Mouse (Mus musculus) testis, adult 10 weeks (tissue): ENCODE measurements around the gene Olfr390. TPM values are rescaled to one million over a fixed set of nuclear protein-coding genes. Genes with fewer than 3 reads are reported as not detected.

ENCODE experiments used
- polyA plus RNA-seq: library from polyadenylated mRNA; stranded (reverse); fragments of 350-450 nt; fragmentation: Illumina TruSeq; extraction: RNeasy Lipid Tissue Mini Kit (QIAGEN cat#74804); gene quantifications from one replicate; pipeline ENCODE4 v1.2.3, GENCODE M21; 2014; ENCODE audit warnings: low read depth, low replicate concordance

Olfr390 gene
- polyA plus RNA-seq = 0.18 TPM

GRCm38 (mm10) chr11:73782664-73783063 lies at the start of gene Olfr390:
TSS of gene Olfr390 (plus strand) at chr11:73782964.

DNA sequence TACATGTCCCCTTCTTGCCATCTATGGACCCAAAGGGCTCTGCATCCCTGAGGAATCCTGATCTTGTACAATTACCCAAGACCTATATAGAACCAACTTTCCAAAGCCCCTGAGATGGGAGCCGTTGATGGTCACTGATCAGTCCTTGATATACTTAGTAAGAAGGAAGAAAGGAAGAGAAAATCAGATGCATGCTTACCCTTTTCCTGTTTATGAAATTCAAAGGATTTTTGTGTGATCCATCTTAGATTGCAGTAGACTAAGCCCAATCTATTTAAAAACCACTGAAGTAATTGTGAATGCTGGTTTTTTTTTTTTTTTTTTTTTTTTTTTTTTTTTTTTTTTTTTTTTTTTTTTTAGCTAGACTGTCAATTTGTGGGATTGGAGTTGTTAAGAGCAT lies 2.2 kb upstream of the Olfr390 start, which contains the start of gene Olfr389:
Gene Olfr389, minus strand, starts transcription at position 101 of the 400 bp plus-strand sequence.

DNA sequence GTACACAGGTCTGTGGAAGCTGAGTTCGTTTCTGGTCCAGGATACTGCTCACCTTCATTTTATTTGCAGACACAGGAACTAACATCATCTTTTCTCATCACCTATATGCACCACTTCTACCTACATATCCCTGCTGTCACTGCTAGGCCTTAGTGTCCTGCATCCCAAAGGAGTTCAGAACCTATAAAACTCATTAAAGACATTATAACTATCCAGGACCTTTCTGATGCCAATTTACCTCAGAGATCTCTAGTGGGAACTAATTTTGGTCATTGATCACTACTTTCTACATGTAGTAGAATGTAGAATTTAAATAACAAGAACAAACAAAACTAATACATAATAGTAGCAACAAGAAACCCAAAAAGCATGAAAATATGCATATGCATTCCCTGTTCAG lies 20.2 kb downstream of the Olfr390 start, which contains the start of gene Olfr391-ps:
Gene Olfr391-ps, minus strand, starts transcription at position 101 of the 400 bp plus-strand sequence.

GRCm38 (mm10) chr11:73816949-73817348 lies 34.2 kb downstream of the Olfr390 start, which contains the start of gene Olfr392:
TSS of gene Olfr392 (minus strand) at chr11:73817049.

Other genes starting within 250 kb of the Olfr390 start
- gene Olfr385, start 190.0 kb upstream of the Olfr390 start, polyA plus RNA-seq = not detected
- not detected for gene Olfr384, start 184.4 kb upstream of the Olfr390 start, polyA plus RNA-seq
- gene Zfp735, start 94.2 kb upstream of the Olfr390 start, polyA plus RNA-seq = 20.1 TPM
- gene Olfr389, start 2.3 kb upstream of the Olfr390 start, polyA plus RNA-seq = not detected
- gene Olfr391-ps, start 20.1 kb downstream of the Olfr390 start, polyA plus RNA-seq = not detected
- not detected for gene Olfr392, start 34.1 kb downstream of the Olfr390 start, polyA plus RNA-seq
- gene Olfr393, start 68.5 kb downstream of the Olfr390 start, polyA plus RNA-seq = not detected
- gene Olfr394, start 107.8 kb downstream of the Olfr390 start, polyA plus RNA-seq = not detected
- not detected for gene Olfr395, start 126.3 kb downstream of the Olfr390 start, polyA plus RNA-seq
- gene Olfr23, start 153.7 kb downstream of the Olfr390 start, polyA plus RNA-seq = 1.6 TPM
- not detected for gene Olfr397, start 177.9 kb downstream of the Olfr390 start, polyA plus RNA-seq
- gene Olfr398, start 207.4 kb downstream of the Olfr390 start, polyA plus RNA-seq = not detected